Mouse (Mus musculus) intestine, embryonic 14.5 days (tissue): ENCODE measurements at regions not wholly inside any gene's neighbourhood (a gene's known extent, or its start where the extent isn't known, plus 50 kb on each side); places are given as distances from the start of the nearest gene placed in this dataset.

Source experiments
- ATAC-seq: fragments of 200-750 bp; cut with Nextera tagmentation; replicated peaks from 2 replicates; pipeline ENCODE4 v1.8.0; 2017; ENCODE audit warnings: low read depth, moderate number of reproducible peaks, moderate TSS enrichment, moderate library complexity; ENCODE audit not compliant: low FRiP score, low TSS enrichment
- DNase-seq: peaks from one replicate; pipeline ENCODE4 v3.0.0-alpha.2; 2018; ENCODE audit warnings: low spot score
- H3K27ac ChIP-seq: fragments of 300-500 bp; sonication (generic); 2 replicates; pipeline ENCODE4 v1.5.1; 2014; ENCODE audit warnings: low read depth, mild to moderate bottlenecking, control low read depth
- H3K27me3 ChIP-seq: fragments of 300-500 bp; sonication (generic); replicated peaks from 2 replicates; pipeline ENCODE4 v1.6.1; 2014; ENCODE audit warnings: low read length, control low read depth; ENCODE audit not compliant: control insufficient read depth, insufficient read depth
- H3K36me3 ChIP-seq: fragments of 300-500 bp; sonication (generic); 2 replicates; pipeline ENCODE4 v1.6.1; 2014; ENCODE audit warnings: low read length, control low read depth; ENCODE audit not compliant: control insufficient read depth, insufficient read depth
- H3K4me1 ChIP-seq: fragments of 300-500 bp; sonication (generic); replicated peaks from 2 replicates; pipeline ENCODE4 v1.6.1; 2014; ENCODE audit warnings: low read length, control low read depth, mixed read lengths; ENCODE audit not compliant: control insufficient read depth, insufficient read depth
- H3K4me2 ChIP-seq: fragments of 300-500 bp; sonication (generic); 2 replicates; pipeline ENCODE4 v1.6.1; 2014; ENCODE audit warnings: low read length
- H3K4me3 ChIP-seq: fragments of 300-500 bp; sonication (generic); 2 replicates; pipeline ENCODE4 v1.5.1; 2014; ENCODE audit warnings: low read depth, low read length, control low read depth, mixed read lengths
- H3K9ac ChIP-seq: fragments of 300-500 bp; sonication (generic); 2 replicates; pipeline ENCODE4 v1.6.1; 2014; ENCODE audit warnings: mild to moderate bottlenecking, low read length
- H3K9me3 ChIP-seq: fragments of 300-500 bp; sonication (generic); 2 replicates; pipeline ENCODE4 v1.6.1; 2016; ENCODE audit warnings: low read length, control low read depth; ENCODE audit not compliant: control insufficient read depth
- WGBS: fragments of 180-500 bp; shearing (Covaris S2); extraction: QIAGEN DNeasy Blood & Tissue Kit; methylation state at CpG from one replicate; pipeline ENCODE4 v1.1.7; 2014; 5-methylcytosine and 5-hydroxymethylcytosine counted together

DNA sequence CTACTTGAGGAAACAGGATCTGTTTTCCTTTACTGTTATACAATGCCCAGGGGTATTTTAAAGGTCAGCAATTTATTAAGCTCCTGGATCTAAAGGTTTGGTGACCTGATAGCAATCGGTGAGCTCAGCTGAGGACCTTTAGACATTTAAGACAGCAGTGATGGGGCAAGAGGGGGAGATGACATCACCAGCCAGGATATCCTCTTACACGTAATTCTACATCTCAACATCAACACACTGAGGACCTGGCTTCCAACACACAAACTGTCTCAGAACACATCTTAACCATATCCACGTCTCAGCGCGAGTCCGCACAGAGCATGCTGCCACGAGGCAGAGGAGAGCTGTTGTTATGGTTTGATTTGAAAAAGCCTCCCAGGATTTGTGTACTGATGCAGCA lies 69.2 kb downstream of the Nhlrc3 start:
- Histone ChIP-seq H3K9ac (no peak overlapping the region), H3K27ac (no peak overlapping the region), H3K36me3 (no peaks in the 10 kb centered on the region), H3K27me3 (no peaks in the 10 kb centered on the region), H3K4me3 (no peak overlapping the region), H3K4me1 (no peaks in the 10 kb centered on the region), H3K4me2 (no peak overlapping the region), H3K9me3 (0 out of 2 replicates have a peak, but pooled peaks cover 6% of the 10 kb centered on the region)
- DNase-seq (no peak), ATAC-seq (no peak)
- 70% methylated on average over 7 of the region's 7 CpGs for WGBS

DNA sequence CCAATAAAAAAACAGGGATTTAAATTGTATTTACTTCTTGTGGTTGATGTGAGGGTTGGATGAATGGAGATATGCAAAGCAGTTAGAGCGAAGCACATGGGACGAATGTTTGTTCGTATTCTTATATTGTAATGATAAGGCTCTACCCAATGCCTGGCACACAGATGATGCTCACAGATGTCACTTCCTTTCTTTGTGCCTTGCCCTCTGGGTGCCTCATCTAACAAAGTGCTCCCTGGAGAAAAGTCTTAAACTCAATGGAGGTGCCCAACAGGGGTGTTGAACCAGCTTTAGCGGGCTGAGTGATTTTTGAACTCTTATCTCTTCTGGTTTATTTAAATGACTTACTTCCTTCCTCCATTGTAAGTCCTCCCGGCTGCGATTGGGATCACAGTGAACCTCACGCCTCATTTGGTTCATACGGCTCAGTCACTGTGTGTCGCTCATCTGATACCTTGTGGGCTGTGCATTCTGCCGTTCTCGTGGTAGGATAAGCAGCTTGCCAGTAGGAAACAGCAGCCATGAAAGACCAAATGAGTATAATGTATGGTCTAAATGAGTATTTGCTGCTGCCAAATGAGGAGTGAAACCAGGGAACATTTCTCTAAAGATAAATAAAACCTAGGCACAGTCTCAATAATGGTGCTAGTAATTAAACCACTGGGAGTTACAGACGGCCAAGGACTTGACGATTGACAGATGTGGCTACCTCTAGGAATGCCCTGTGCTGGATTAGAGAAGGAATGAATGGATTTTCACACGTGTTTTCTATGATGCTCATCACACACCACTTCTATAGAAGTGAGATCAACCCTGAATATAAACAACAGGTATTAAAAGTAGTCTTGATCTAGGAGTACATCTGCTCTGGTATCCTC lies 81.2 kb downstream of the Nhlrc3 start:
- ATAC-seq = no peak
- H3K9ac ChIP-seq = no peak overlapping the region
- no peak overlapping the region for H3K4me2 ChIP-seq
- no peak overlapping the region for H3K4me3 ChIP-seq
- H3K27ac ChIP-seq = no peak overlapping the region
- 0 out of 2 replicates have a peak, but pooled peaks cover 2% of the 10 kb centered on the region for H3K9me3 ChIP-seq
- no peak for DNase-seq
- WGBS = 73% methylated on average over 14 of the region's 14 CpGs
- no peaks in the 10 kb centered on the region for H3K27me3 ChIP-seq
- no peaks in the 10 kb centered on the region for H3K36me3 ChIP-seq
- H3K4me1 ChIP-seq = no peaks in the 10 kb centered on the region

DNA sequence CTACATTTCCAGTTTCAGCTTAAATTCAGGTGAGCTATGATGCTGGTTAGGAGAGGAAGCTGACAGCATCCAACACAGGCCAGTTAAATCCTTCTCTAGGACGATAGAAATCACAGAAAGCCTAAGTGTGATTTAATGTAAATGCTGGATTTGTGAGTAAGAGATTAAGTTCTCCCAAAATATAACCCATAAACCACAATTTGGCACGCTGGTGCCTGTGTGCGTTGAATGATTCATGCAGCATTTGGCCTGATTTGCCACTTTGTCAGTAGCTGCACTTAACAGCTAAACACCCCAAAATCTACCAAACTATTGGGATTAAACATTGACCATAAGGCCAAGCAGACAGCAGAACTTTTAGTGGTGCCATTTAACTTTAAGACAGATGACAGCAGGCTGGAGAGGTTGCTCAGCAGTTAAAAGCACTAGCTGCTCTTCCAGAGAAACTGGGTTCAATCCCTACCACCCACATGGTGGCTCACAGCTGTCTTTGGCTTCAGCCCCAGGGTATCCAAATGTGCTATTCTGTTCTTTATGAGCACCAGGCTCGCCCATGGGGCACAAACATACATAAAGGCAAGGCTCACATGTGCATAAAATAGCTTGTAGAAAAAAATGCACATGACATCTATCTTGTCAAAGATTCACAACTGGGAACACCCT lies 83.5 kb downstream of the Nhlrc3 start:
- WGBS = 69% methylated on average over 4 of the region's 4 CpGs
- DNase-seq (no peak), ATAC-seq (no peak)
- Histone ChIP-seq H3K27me3 (no peaks in the 10 kb centered on the region), H3K4me2 (no peak overlapping the region), H3K27ac (no peak overlapping the region), H3K36me3 (no peaks in the 10 kb centered on the region), H3K9ac (no peak overlapping the region), H3K4me1 (no peaks in the 10 kb centered on the region), H3K4me3 (no peak overlapping the region), H3K9me3 (no peaks in the 10 kb centered on the region)

DNA sequence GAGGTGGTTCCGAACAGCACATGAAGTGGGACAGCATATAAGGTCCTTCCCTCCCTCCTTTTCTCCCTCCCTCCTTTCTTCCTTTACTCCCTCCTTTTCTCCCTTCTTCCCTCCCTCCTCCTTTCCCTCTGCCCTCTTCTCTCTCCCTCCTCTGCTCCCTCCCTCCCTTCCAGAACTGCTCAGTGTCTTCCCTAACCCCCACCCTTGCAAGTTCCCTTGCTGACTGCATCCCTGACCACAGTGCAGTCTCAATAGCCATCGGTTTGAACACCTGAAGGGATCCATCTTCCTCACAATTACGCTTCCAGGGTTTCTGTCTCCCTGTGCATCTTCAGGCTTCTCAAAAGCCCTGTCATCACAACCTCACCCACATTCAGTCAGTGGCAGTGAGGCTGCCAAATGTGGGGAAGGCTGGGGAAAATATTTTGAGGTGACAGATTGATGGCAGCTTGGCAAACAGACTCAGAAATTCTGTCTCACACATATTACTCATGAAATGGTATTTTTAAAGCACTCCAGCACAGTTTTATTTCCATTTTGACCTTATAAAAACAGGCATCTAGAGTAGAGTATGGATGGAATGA lies 86.2 kb downstream of the Nhlrc3 start:
- ATAC-seq = no peak
- no peak overlapping the region for H3K4me3 ChIP-seq

DNA sequence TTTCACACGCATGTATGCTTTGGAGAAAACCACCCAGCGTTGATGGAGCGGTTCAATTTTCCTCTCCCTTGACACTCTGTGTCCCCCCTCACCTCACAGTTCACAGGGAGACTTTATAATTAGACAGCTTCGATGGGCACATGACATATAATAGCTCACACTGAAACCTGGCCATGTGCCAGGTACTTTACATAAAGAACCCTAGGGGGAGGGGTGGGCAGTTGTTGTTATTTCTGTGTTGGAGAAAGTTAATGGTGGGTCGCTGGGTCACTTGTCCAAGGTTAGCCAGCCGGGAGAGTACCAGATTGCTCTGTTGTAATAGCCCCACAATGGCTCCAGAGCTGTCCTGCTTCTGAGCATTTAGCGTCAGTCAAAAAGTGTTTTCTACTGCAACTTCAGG lies 90.2 kb downstream of the Nhlrc3 start:
- H3K9me3 ChIP-seq = 0 out of 2 replicates have a peak, but pooled peaks cover 5% of the 10 kb centered on the region
- DNase-seq = no peak
- H3K36me3 ChIP-seq = no peaks in the 10 kb centered on the region
- H3K27ac ChIP-seq = no peak overlapping the region
- no peaks in the 10 kb centered on the region for H3K27me3 ChIP-seq
- H3K9ac ChIP-seq = no peak overlapping the region
- no peaks in the 10 kb centered on the region for H3K4me1 ChIP-seq
- no peak overlapping the region for H3K4me2 ChIP-seq
- 72% methylated on average over 7 of the region's 7 CpGs for WGBS
- no peak for ATAC-seq
- H3K4me3 ChIP-seq = no peak overlapping the region

More for the DNA sequence above, 86.2 kb downstream of the Nhlrc3 start:
- Histone ChIP-seq H3K27ac (no peak overlapping the region), H3K4me2 (no peak overlapping the region), H3K9me3 (no peaks in the 10 kb centered on the region), H3K9ac (no peak overlapping the region), H3K27me3 (no peaks in the 10 kb centered on the region), H3K36me3 (no peaks in the 10 kb centered on the region), H3K4me1 (no peaks in the 10 kb centered on the region)
- DNase-seq = no peak
- WGBS = 67% methylated on average over 3 of the region's 3 CpGs

DNA sequence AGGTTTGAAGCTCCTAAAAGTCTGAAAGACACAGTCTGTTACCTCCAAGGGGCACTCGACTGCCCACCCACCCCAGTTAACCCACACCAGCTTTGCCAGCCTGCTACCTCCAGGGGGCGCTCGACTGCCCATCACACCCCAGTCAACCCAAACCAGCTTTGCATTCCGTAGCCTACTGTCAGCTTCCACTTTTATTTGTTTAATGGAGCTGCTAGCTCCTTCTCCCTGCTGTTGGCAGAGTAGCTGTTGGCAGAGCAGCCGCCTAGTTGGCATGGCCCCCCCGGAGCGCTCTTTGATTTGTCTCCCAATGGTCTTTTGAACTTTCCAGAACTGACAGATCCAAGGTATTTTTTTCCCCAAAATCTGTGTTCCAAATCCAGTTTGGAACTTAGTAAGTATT lies 91.2 kb downstream of the Nhlrc3 start:
- H3K27me3 ChIP-seq = no peaks in the 10 kb centered on the region
- H3K9ac ChIP-seq = no peak overlapping the region
- ATAC-seq (no peak), DNase-seq (no peak)
- H3K27ac ChIP-seq = no peak overlapping the region
- H3K36me3 ChIP-seq = no peaks in the 10 kb centered on the region
- H3K9me3 ChIP-seq = 0 out of 2 replicates have a peak, but pooled peaks cover 5% of the 10 kb centered on the region
- no peaks in the 10 kb centered on the region for H3K4me1 ChIP-seq
- 64% methylated on average over 7 of the region's 7 CpGs for WGBS
- H3K4me2 ChIP-seq = no peak overlapping the region
- H3K4me3 ChIP-seq = no peak overlapping the region

DNA sequence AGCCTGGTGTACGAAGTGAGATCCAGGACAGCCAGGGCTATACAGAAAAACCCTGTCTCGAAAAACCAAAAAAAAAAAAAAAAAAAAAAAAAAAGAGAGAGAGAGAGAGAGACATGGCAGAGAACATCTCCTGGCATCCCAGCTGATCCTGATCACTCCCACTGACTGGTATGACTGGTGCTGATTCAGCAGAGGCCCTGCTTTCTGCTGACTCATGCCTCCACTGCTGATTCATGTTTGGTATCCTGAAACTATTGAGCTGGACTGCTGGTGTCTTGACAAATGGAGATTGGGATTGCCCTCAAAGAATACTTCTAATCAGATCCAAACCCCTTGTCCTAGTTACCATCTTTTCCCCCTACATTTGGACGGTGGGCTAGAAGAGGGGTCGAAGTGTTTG lies 101.9 kb downstream of the Nhlrc3 start:
- WGBS = 88% methylated on average over 4 of the region's 4 CpGs
- H3K4me3 ChIP-seq = no peak overlapping the region
- DNase-seq = no peak
- H3K9ac ChIP-seq = no peak overlapping the region
- no peak overlapping the region for H3K27ac ChIP-seq
- no peaks in the 10 kb centered on the region for H3K36me3 ChIP-seq
- 0 out of 2 replicates have a peak, but pooled peaks cover 5% of the 10 kb centered on the region for H3K9me3 ChIP-seq
- H3K27me3 ChIP-seq = no peaks in the 10 kb centered on the region
- ATAC-seq = no peak
- H3K4me2 ChIP-seq = no peak overlapping the region
- H3K4me1 ChIP-seq = no peaks in the 10 kb centered on the region

DNA sequence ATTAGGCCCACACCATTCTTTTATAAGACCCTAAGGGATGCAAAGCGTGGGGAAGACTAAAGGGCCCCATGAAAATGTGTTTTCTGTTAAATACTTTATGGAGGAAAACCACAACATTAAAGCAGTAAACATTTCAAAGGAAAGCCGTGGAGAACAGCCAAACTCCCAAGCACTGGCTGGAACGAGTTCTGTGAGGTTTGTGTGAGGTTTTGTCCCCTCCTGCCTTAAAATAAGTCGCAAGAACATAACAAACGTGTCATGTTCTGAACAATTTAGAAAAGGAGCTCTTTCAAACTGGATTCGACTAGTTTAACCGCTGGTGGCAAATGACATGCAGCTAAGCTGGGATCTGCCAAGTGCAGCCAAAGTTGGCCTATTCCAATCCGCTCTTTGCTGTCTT lies 109.4 kb downstream of the Nhlrc3 start:
- Histone ChIP-seq H3K36me3 (no peaks in the 10 kb centered on the region), H3K27me3 (no peaks in the 10 kb centered on the region), H3K4me1 (no peaks in the 10 kb centered on the region), H3K9ac (no peak overlapping the region), H3K4me3 (no peak overlapping the region), H3K4me2 (no peak overlapping the region), H3K27ac (no peak overlapping the region), H3K9me3 (peaks cover 3% of the 10 kb centered on the region; the same call in 1 of the 2 replicates)
- ATAC-seq (no peak), DNase-seq (no peak)
- 66% methylated on average over 8 of the region's 8 CpGs for WGBS
